Mouse (Mus musculus) induced T-regulatory cell, adult 2 months (primary cell): ENCODE measurements around the gene Cul3.

Source experiments
- DNase-seq: peaks from one replicate; pipeline ENCODE4 v3.0.0-alpha.2; 2012; ENCODE audit warnings: low read depth

The Cul3 gene

GRCm38 (mm10) chr1:80293307-80293706 lies 47.0 kb downstream of the Cul3 start:
- no peak for DNase-seq

- no peak for DNase-seq
Measured at GRCm38 (mm10) chr1:80278731-80279130, 61.5 kb downstream of the Cul3 start.

DNA sequence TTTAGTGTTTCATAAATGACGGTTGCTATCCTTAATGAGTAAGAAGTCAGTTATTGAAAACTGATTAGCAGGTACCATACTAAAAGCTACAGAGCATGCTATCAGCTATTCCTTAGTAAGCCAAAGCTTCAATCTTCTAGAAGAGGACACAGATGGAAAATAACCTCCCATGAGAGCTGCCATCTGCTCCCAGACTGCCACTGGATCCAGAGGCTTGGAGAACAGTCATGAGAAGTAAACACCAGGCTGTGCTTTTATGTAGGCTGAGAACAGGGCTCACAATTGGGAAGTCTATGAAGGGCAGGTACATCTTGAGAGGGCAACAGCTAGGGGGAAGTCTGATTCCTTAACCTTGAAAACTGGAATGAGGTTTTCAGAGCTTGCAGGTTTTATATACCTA lies 79.8 kb downstream of the Cul3 start:
- DNase-seq, result no peak

GRCm38 (mm10) chr1:80258632-80259031 lies 81.6 kb downstream of the Cul3 start:
- DNase-seq, result no peak

DNA sequence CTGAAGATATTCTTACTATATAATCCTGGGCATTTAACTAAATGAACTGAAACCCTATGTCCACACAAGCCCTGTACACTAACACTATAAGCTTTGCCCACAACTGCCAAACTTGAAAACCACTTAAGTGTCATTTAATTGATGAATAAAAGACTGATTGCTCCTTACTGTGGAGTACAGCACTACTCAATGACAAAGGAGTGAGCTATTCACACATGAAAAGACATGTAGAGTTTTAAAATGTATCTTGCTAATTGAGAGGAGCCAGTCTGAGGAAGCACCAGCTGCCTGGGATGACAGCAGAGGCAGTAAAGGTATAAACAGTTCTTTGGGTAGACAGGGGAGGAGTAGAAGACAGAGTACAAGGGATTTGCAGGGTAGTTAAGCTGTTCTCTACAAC lies 87.0 kb downstream of the Cul3 start:
- DNase-seq, result no peak

GRCm38 (mm10) chr1:80250247-80250646 lies 90.0 kb downstream of the Cul3 start:
- DNase-seq, result no peak

GRCm38 (mm10) chr1:80247131-80247530 lies 93.1 kb downstream of the Cul3 start:
- DNase-seq, result no peak

GRCm38 (mm10) chr1:80244123-80244522 lies 96.2 kb downstream of the Cul3 start:
- peak; percentile 29 for DNase-seq

DNA sequence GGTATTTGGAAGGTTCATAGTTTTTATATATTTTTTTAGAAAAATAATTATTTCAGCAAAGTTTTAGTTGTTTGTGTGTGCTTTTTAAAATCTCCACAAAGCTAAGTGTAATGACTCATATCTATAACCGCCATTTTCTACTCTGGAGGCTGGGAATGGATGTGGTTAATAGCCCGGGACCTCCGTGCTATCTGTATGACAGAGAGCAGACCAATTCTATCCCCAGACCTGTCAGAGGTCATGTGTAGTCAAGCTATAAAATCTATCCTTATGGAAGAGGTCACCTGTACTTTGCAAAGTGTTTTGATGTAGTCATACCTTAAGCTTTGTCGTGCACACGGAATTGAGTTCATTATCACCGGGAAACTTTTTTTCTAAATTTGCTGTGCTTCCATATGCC lies 98.7 kb downstream of the Cul3 start:
- DNase-seq, result no peak

DNA sequence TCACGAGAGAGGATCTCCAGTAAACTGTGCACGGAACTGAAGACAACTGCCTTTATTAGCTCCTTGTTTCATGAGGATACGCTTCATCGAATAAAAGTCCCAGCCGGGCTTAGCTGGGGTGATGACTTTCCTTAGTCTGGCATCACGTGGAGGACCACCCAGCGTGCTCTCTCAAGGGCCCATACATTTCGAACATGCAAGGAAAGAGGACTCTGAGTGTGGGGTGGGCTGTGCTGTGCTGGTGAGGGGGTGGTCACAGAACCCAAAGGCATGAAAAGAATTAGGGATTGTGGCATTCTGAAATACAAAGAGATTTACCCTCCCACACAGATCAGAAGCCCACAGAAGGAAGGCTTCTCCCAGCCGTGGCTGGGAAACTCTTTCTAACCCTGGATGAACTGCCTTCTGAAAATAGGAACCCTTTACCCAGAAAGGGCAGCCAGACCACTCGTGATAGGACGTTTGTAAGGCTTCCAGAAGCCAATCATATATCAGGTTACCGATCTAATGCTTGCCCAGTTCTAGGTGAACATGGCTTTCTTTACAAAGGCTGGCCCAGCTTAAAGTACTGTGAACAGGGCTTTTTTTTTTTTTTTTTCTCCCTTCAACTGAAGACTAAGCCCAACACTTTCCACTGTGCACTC lies 100.1 kb downstream of the Cul3 start:
- DNase-seq, result no peak

DNA sequence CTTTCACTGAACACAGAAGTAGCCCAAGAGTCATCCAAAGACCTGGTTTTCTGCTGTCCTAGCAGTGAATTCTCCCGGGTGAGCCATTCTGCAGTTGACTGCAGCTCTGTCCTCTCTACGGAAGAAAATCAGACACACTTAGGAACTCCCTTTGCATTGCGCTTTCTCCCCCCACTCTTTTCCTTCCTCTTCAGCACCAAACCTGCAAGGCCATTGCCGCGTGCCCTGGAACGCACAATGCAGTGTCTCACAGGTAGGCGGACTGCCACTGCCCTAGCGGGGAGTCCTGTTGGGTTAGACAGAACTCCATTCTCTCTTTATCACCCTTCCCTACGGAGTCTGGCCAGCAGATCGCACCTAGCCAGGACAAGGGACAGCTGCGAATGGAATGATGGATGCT lies 100.8 kb downstream of the Cul3 start:
- DNase-seq, result no peak

GRCm38 (mm10) chr1:80236951-80237702 lies 103.2 kb downstream of the Cul3 start:
- DNase-seq, result no peak

DNA sequence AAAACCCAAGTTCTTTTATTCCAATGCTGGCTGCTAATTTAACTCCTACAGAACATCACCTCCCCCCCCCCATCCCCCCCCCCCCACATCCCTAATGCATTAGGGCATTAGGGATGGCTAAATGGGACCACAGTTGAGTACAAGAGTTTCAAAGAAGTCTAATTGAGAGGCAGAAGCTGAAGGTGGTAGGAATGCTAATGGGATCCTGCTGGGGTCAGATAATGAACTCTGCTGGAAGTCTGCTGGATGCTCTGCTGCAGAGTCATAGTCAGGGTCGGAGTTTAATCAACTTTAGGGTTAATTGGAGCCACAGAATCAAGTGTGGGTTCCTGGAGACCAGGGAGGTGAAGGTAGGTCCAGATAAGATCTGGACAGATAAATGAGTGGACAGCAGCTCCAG lies 104.2 kb downstream of the Cul3 start:
- DNase-seq, result no peak

- peak; percentile 21 for DNase-seq
Measured at GRCm38 (mm10) chr1:80230612-80231011, 109.7 kb downstream of the Cul3 start.

DNA sequence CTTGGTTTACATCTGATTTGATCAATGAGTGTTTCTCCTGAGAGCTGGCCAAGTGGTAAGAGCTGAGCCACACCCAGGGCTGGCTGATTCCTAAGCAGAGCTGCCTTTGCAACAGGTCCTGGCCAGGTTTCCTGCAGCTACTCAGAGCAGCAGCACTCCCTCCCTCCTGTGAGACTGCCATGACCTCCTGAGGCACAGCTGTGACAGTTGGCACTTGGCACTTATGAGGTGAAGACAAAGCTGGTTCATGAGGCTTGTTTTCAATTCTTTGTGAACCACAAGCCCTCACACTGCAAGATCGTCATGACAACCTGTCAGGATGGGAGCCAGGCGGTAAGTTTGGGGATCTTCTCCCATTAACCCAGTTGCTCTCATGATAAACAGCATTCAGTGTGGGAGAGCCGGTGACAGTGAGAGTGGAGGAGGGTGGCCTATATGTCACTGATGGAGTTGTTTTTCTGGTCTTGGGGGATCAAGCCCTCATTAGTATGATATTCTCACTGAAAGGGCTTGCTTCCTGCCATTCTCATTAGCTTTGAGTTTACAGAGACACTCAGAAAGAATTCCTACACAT lies 115.4 kb downstream of the Cul3 start:
- DNase-seq, result no peak

DNA sequence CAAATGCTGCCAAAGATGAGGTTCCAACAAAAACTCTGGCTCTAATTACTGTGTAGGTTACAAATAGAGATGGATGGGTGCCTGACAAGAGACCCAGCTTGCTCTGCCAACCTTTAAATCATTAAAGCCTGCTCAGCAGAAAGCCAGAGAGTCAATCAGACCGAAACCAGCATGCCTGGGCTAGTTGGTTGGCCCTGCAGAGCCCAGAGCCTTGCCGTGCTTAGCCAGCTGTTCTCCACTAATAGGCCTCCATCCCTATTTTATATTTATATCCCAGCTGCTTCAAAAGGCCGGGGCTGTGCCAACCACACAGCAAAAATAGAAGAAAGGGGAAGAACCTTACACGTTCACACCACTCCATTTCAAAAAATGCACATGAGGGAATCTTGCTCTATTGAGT lies 119.1 kb downstream of the Cul3 start:
- no peak for DNase-seq

DNA sequence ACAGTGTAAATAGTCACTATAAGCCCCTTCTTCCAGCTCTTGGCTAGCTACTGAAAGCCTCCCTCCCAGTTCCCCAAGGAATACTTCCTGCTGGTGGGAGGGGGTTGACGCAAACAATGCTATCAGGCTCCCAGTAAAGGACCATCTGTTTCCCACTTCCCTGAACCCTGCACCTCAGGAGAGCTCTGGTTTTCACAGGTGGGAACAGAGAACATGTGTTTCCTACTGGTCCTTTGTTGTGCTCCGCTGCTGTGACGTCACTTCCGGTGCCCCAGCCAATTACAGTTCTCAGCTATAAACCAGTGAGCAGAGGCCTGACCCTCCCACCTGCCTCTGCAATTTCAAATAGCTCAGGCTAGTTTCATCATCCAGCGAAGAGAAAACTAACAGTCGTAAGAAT lies 122.0 kb downstream of the Cul3 start, which contains the start of gene Fam124b:
TSS of gene Fam124b (minus strand) at position 206 of the 400 bp plus-strand sequence.
- peak; percentile 48 for DNase-seq
